Mouse (Mus musculus) heart, postnatal 4 days (tissue): ENCODE results near the gene Mrps23. TPM values are rescaled to one million over a fixed set of nuclear protein-coding genes. Genes with fewer than 3 reads are reported as not detected.
A peak's percentile ranks its signal among the peaks of the same experiment; 100 is the strongest.

Experiments used
- DNase-seq: peaks from one replicate; pipeline ENCODE4 v3.0.0; 2021
- total RNA-seq, 2 experiments: library from RNA; stranded (reverse); gene quantifications; 2 replicates each; pipeline ENCODE4 v1.2.3; 2021

Gene Mrps23
- total RNA-seq, 2 experiments from 2014 or later: 204 to 207 TPM

DNA sequence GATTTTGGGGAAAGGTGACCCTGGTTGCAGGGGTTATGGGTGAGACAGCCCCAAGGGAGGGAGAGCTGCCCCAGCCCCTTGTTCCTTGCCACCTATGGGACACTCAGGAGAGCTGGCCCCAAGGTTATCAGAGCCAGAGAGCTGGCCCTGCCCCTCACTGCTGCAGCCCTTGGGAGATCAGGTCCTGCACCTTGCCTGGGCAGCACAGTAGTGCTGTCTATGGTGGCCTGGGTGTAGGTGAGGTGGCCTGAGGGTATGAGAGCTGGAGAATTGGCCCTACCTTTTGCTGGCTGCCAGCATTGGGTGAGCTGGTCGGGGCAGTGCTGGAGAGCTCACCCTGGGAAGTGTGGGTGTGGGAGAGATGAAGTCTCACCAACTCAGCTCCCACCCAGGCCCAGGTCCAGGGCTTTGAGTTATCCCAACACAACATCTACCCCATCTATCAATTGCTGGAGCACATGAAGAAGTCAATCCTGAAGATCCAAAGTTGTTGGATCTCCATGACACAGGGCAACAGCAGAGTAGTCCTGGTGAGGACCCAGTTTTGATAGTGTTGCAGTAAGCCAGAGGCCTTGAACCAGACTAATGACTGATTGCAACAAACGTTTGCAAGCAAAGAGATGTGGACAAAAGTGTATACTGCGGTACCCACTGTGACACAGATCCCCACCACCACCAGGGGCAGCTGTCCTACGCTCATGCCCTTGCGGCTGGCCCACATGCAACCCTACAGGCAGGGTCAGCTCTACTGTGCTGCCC is 7.8 kb downstream of the Mrps23 start:
- DNase-seq: no peak

DNA sequence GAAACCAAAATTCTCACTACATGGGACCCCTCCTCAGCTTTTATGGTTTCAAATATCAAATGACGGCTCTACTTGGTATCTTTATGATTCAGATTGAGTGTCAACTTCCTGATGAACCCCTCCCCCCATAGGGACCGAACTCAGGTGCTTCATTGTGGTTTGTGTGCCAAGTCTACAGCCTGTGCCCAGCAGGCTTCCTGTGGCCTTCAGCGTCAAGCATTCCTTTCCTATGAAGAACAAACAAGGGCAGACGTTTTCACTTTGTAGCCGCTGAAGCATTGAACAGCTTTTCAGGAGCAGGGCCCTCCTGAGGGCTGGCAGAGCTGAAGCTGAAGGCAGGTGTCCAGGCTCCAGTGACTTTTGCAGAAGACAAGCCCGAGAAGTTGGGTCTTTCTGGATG is 9.6 kb downstream of the Mrps23 start:
- DNase-seq: no peak

DNA sequence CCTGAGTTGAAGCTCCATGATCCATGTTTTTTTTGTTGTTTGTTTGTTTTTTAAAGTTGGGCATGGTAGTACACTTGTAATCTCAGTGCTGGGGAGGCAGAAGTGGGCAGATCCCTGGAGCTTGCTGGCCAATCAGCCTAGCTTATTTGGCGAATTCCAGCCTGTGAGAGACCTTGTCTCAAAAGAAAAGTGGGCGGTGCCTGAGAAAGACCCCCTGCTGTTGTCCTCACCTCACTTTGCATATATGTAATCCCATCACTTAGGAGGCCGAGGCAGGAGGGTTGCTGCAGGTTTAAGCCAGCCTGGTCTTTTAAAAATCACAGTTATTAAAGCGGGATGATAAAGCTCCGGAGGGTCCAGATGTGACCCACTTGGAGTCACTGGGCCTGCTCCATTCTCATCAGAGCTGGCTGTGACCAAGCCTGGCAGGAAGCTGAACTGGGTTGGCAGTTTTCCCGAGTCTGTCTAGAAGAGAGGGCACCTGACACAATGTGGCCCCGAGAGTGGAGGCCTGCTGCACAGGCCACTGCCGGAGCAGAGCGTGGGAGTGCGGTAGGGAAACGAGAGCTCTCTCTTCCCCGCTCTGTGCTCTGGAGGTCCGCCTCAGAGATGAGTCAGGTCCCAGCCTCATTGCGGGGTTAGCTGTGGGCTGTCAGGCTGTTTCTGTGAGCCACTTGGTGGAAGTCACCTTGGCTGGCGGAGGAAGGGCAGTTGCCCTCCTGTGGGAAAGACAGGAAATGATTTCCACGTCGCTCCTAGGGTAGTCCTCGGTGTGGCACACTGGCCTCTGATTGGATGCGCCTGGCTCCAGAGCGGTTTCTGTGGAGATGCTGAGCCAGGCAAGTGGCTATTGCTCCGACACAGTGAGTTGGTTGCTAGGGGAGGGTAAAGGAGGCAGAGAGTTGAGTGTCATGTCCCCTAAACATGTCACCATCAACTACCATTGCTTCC is 11.0 kb downstream of the Mrps23 start:
- DNase-seq: peak; percentile 83

DNA sequence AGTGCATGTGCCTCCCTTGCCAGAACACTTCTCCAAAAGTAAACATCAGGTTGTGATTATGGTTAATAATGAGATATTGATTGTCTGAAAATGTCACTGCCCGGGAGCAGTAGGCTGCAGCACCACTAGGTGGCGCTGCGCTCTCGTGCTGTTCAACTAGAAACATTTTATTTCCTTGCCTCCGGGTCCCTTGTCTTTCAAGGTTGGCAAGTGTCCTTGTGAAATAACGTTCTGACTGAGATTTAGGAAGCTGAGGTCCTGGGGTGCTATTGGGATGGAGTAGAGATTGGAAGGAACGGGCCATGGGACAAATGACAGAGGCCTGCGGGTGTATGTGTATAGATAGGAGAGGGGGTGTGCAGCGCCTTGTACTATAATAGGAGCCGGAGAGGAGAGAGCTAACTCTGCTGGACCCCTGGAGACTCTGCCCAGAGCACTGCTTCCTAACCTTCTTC is 12.1 kb downstream of the Mrps23 start:
- peak; percentile 74 for DNase-seq

DNA sequence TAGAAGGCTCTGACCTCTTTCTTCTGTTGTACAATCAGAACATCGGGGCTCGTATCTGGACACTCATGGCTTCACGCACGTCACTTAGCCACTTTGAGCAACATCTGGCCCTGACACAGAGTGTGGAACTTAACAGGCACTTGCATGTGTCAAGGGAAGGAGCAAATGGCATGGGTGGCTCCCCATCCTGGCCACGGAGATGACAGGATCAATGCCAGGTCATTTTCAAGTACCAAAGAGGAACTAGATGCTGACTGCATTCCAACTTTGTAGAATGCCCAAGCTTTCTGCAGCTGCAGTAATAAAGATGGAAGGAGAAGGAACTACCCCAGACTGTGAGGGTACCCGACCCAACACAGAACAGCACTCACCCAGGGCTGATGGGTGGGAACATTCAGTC is 14.0 kb downstream of the Mrps23 start:
- no peak for DNase-seq

DNA sequence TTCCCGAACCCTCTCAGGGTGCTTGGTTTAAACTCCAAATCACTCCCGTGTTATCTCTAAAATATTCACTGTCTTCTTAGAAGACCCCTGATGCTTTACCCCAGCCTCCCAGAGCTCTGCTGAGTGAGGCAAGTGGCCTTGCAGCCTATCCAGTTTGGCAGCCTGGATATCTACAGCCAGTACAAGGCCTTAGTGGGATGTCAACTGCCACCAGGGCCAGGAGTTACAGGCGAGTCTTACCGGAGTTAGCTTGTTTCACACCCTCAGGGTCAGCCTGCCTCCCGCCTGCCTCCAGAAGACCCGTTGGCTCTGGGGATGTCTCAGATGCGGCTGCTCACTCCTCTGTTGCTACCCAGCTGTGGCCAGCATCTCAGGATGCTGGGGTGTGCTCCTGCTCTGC is 14.4 kb downstream of the Mrps23 start:
- no peak for DNase-seq

DNA sequence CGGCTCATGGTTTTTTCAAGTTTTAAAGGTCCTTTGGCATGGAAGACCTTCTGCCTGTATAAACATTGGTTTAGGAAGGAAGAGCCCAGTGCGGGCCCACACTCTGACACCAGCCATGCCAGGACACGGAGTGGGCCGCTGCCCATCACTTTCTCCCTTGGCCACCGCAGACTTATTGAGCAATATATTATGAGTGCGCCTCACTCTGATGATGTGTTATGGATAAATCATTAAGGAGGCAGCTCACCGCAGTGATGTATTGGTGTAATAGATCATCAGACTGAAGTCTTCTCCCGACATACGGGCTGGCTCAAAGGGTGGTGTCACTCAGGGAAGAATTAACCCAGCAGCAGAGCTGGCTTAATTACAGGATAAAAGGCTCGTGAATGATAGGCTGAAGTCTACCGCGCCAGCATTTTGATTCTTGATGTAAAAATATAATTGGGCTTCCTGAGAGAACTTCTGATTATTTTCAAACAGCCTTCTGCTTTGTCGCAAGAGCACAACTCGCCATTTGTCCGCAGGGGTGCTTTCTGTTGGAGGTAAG is 17.8 kb downstream of the Mrps23 start:
- DNase-seq: no peak

DNA sequence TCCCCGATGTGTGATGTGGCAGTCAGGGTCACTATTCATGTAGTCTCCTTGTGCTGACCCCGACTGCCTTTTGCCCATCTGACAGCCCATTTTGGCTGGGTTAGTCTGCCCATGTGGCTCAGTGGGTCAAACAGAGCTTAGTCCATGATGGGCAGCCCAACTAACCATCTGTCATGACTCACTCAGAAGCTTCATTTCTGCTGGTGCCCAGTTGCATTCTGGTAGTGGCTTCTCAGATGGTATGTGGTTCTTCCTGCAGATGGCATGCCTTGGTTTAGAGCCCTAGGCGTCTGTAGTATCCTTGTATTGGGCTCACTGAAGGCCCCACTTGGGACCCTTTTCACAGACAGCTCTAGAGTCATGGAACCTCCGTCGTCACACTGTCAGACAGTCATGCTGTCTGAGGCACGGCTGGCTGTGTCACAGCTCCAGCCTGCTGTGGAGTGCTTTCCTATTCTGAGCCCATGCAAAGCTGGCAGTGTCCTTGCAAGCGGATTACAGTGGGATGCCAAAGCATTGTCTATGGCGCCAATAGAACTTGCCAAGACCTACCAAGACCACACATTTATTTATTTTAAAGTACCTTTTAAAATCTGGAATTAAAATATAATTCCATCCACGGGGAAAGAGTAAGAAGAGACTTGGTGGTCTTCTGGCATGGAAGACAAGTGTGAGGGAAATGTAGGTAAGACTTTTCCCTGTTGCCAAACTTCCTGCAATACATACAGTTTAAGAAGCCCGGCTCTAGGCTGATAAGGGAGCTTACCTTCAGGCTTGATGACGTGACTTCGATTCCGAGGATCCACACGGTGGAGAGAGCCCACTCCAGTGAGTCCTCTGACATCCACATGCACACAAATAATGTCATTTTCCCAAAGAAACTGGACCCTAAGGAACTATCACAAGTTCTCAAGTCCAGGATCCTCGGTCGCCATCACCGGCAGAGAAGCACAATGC is 23.1 kb downstream of the Mrps23 start:
- no peak for DNase-seq

DNA sequence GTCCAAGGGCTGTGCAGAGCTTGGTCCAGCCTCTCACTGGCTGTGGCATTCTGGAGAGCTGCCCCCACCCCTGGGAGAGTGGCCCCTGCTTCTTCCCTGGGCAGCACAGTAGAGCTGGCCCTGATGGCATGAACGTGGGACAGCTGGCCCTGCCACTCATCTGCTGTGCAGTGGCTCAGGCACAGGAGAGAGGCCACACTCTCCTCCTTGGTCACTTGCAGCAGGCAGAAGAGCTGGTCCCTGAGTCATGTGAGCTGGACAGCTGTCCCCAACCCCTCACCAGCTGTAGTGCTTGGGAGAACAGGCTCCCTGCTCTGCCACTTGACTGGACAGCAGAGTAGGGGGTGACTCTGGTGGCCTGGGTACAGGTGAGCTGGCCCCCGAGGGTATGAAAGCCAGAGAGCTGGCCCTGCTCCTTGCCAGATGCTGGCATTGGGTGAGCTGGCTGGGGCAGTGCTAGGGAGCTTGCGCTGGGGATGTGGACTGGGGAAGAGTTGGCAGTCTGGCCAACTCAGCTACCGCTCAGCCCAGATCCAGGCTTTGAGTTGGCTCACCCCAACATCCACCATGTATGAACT is 27.1 kb downstream of the Mrps23 start:
- no peak for DNase-seq

DNA sequence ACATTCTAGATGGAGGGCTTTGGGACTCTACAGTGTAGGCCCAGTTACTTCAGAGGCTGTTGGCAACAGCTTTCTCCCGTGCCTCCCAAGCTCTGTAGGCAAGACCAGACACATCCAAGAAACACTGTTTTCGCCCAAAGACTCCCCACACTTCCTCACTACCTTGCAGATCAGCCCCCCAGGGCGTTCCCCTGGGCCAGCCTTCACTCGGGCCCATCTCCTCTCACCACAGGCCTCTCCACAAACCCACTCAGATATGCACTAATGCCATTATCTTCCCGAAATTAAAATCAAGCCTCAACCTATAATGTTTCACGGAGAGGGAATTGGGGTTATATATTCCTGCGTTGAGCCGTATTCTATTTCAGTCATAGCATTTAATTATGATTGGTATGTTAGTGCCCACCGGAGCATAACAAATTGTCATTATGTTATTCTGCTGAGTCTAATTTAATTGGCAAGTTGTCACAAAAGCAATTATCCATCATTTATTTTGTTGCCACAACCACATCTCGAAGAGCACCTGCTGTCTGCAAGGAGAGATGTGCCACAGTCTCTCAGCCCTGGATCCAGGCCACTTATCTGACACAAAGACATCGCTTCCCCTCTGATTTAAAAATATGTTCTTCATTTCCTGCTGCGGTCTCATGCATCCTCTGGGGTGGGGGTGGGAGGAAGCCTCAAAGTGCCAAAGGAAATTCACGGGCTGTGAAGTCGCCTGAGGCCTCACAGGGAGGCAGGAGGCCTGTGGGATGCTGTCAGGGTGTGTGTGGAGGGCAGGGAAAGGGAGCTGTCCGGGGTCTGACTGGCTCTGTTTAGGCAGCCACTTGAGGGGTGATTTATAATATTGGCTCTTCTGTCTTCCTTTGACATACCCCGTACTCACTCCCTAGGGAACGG is 29.6 kb downstream of the Mrps23 start:
- DNase-seq: no peak

DNA sequence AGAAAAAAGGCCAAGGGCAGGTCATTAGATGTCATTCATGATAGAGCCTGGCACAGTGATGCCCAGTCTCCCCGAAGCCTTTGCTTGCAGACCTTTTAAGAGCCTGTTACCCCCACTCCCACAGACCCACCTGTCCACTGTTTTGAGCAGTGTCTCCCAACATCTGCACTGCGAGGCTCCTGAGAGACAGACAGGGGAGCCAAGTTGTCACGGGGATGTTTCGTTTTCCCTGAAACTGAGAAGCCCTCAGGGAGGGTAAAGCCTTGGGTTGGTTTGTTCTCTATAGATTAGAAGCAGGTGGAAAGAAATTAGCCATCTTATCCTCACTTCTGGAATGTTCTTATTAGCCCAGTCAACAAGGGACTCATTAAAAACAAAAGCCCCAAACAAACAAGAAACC is 30.6 kb downstream of the Mrps23 start:
- no peak for DNase-seq

DNA sequence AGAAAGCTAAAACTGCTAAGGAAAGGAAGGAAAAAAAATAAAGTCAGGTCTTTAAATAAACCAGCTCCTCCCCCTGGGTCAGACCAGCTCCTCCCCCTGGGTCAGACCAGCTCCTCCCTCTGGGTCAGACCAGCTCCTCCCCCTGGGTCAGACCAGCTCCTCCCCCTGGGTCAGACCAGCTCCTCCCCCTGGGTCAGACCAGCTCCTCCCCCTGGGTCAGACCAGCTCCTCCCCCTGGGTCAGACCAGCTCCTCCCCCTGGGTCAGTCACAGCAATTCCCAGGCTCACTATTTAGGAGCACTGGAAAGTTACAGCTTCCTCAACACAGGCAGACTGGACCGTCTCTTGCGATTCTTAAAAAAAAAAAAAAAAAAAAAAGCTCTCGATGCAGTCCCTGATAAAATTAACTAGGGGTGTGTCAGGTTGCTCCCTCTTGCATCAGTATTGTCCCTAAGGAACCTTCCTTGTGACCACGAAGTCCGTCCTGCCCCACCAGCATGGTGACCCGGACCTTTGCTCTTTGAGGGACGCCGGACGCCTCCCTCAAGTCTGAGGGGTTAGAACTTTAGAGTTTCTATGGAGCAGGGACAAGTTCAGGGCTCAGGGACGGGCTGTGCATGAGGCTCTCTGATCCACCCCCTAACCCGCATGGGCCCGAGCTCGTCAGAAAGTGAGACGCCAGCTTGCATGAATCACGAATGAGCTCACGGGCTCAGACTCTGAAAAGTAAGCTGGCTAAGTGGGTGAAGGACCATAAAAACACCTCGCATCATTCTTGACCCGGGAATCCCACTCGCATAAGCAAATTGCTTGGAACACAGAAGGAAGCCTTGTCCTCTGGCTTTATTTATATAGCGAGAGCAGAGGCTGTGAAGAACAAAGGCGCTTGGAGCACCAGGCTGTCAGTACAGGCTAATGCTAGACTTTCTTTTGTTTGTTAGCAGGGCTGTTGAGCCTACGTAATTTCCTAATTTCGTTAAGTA is 31.3 kb downstream of the Mrps23 start:
- DNase-seq: peak; percentile 46

DNA sequence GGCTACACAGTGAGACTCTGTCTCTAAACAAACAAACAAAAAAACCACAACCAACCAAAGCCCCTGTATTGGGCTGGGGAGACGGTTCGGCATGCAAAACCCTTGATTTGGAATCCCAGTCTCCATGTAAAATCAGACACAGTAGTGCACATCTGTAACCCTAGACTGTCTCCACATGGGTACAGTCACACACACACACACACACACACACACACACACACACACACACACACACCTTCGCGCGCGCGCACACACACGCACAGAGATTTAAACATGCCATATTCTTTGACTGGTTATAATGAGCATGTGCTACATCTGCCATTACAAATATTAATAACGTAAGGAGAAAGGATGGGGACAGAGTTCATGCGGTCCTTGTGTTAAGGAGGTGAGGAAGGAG is 36.1 kb downstream of the Mrps23 start:
- DNase-seq: no peak

DNA sequence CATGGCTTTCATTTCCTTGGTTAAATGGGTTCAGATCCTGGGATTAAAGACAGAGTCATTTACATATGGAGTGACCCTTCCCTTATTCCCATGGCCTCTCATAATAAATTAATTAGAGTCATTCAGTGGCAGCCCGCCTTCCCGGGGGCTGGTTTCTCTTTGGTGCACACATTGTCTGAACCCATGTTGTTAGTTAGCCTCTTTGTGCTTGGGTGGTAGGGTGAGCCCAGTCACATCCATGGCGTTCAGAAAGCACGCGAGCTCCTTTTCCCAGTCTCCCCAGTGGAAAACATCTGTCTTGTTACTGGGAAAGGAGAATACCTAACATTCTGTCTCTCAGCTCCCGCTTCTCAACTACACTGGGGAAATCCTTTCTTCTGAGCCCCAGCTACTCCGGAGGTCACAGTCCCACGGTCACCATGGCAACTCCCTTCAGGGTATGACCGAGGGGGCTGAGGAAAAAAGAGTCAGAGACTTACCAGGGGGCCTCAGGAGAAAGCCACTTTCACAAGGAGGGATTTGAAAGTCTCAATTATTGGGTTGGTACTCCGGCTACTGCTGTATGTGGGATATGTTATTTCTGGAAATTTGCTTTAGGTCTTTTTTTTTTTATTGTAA is 36.7 kb downstream of the Mrps23 start:
- no peak for DNase-seq

DNA sequence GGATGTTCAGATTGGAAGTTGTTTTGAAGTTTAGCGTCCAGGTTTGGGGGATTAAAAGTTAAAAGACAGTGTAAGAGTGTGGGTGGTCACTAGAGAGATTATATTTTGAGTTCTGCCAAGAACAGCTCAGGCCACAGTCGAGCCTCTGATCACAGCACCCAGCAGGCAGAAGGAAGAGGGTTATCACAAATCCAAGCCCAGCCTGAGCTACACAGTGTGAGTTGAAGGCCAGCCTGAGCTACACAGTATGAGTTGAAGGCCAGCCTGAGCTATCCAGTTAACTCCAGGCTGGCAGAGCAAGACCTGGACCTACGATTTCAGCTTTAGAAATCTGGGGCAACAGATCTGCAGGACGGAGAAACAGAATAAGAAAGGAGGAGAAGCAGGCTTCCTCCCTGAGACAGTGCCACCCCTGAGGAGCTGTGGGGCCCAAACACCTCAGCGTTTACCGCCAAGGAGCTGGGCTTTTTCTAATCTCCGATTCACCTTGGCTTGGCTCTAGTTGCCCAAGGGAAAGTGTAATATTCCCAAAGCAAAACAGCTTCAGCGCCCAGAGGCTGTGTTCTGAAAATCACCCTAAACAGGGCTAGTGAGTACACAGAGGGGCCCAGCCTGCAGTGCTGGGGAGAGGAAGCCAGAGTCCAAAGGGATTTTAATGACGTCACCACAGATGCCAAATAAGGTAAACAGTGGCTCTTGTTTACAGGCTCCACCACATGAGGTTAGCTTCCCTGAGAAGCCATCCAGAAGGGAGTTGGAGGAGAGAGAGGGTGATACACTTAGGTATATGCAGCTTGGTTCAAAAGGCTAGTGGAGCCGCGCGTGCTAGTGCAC is 37.5 kb downstream of the Mrps23 start:
- no peak for DNase-seq

DNA sequence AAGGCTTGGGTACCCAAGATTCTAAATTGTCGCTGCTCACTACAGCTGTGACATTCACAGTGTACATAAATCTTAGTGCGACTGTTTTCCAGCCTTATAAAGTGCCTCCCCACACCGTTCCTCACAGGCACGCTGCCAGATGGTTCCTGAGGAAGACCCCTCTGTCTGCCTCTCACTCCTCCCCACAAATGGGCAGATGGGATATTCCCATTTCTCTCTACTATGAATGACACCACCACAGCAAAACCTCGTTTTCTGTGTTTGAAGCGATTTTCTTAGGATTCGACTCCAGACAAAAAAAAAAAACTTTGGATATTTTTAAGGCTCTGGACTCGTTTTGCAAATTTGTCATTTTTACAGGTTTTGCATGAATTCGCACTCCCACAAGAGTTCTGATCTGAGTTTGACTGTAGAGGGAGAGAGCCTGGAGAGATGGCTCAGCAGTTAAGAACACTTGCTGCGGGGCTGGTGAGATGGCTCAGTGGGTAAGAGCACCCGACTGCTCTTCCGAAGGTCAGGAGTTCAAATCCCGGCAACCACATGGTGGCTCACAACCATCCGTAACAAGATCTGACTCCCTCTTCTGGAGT is 41.5 kb downstream of the Mrps23 start:
- no peak for DNase-seq

DNA sequence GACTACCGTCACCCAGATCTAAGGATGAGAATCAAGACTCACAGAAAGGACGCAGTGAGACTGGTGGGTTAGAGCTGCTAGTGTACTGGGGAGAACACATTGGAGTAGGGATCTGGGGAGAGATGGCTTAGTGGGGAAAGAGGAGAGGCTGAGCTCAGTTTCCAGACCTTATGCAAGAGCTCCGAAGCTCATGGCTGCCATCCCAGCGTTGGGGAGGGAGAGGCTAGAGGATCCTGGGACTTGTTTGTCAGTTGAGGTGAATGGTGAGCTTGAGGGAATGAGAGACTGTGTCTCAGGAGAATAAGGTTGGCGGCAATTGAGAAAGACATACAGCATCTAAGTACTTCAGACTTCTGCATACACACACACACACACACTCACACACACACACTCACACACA is 44.4 kb downstream of the Mrps23 start:
- no peak for DNase-seq

DNA sequence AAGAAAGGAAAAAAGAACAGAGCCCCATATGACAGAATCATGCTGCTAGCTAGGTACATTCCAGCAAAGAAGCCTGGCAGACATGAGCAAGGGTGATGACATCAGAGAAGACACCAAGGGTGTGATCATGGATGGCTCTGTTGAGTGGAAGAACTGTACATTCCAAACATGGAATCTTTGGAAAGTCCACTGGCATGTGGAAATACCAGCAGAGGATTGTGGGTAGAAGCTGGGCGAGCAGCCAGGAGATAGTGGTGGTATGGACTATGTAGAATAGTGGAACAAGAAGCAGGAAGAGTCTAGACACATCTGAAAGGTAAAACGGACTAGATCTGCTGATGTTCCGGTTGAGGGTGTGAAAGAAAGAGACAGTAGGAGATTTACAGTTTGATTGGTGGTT is 46.4 kb downstream of the Mrps23 start:
- DNase-seq: peak; percentile 89
